Mouse (Mus musculus) thymus, postnatal 4 days (tissue): ENCODE measurements around the gene Timm10b.
A peak's percentile ranks its signal among the peaks of the same experiment; 100 is the strongest.

Experiments used
- DNase-seq: peaks from one replicate; pipeline ENCODE4 v3.0.0; 2021

Timm10b gene

GRCm38 (mm10) chr7:105639756-105640155 is at the start of gene Timm10b:
Timm10b (plus strand) TSS chr7:105640056.
- DNase-seq: no peak

GRCm38 (mm10) chr7:105590097-105590496 is 49.8 kb upstream of the Timm10b start:
- no peak for DNase-seq

- DNase-seq: peak; percentile 71
Observed at GRCm38 (mm10) chr7:105602860-105603623, 36.8 kb upstream of the Timm10b start.

- no peak for DNase-seq
Observed at GRCm38 (mm10) chr7:105608467-105608866, 31.4 kb upstream of the Timm10b start.

- no peak for DNase-seq
Observed at GRCm38 (mm10) chr7:105611767-105612166, 28.1 kb upstream of the Timm10b start.

GRCm38 (mm10) chr7:105614400-105614799 is 25.5 kb upstream of the Timm10b start:
- DNase-seq: no peak

GRCm38 (mm10) chr7:105615720-105616119 is 24.1 kb upstream of the Timm10b start:
- no peak for DNase-seq

GRCm38 (mm10) chr7:105616561-105616960 is 23.3 kb upstream of the Timm10b start:
- DNase-seq: no peak

GRCm38 (mm10) chr7:105617810-105618209 is 22.0 kb upstream of the Timm10b start:
- no peak for DNase-seq

- DNase-seq: no peak
Observed at GRCm38 (mm10) chr7:105619701-105620100, 20.2 kb upstream of the Timm10b start.

- no peak for DNase-seq
Observed at GRCm38 (mm10) chr7:105621053-105621452, 18.8 kb upstream of the Timm10b start.

- DNase-seq: no peak
Observed at GRCm38 (mm10) chr7:105621646-105622292, 18.1 kb upstream of the Timm10b start.

GRCm38 (mm10) chr7:105625397-105625796 is 14.5 kb upstream of the Timm10b start:
- no peak for DNase-seq

- DNase-seq: no peak
Observed at GRCm38 (mm10) chr7:105628633-105629032, 11.2 kb upstream of the Timm10b start.

GRCm38 (mm10) chr7:105632551-105632972 is 7.3 kb upstream of the Timm10b start:
- no peak for DNase-seq

- peak; percentile 90 for DNase-seq
Observed at GRCm38 (mm10) chr7:105633127-105633800, 6.6 kb upstream of the Timm10b start, which contains the start of gene Trim3. Trim3 (minus strand) TSS chr7:105633571.

GRCm38 (mm10) chr7:105633801-105634135 is 6.1 kb upstream of the Timm10b start:
- DNase-seq: no peak

GRCm38 (mm10) chr7:105634272-105634920 is 5.5 kb upstream of the Timm10b start:
- DNase-seq: no peak

- no peak for DNase-seq
Observed at GRCm38 (mm10) chr7:105635726-105636125, 4.1 kb upstream of the Timm10b start.

- DNase-seq: no peak
Observed at GRCm38 (mm10) chr7:105638776-105639175, 1.1 kb upstream of the Timm10b start.

- DNase-seq: no peak
Observed at GRCm38 (mm10) chr7:105639304-105639703, 552 bp upstream of the Timm10b start.

GRCm38 (mm10) chr7:105640233-105640893 is 507 bp downstream of the Timm10b start, which contains the start of the genes Arfip2 and Gm45799:
Arfip2 (minus strand) TSS chr7:105640416.
Gm45799 (plus strand) TSS chr7:105640552.
- DNase-seq: peak; percentile 95

GRCm38 (mm10) chr7:105640894-105641255 is 1.0 kb downstream of the Timm10b start:
- DNase-seq: peak; percentile 58
